Mouse (Mus musculus): ENCODE results near the gene Zbtb32. TPM values are rescaled to one million over a fixed set of nuclear protein-coding genes. Genes with fewer than 3 reads are reported as not detected.

Gene Zbtb32
- polyA plus RNA-seq, 1 experiment: 5.7 TPM

GRCm38 (mm10) chr7:30553021-30553589 is 45.6 kb downstream of the Zbtb32 start:
- no peak for TF ChIP-seq CTCF (IDR thresholded peaks at IDR 0.05; ENCODE audit: insufficient read depth, low read length)
- TF ChIP-seq POLR2A (IDR thresholded peaks at IDR 0.05; ENCODE audit: borderline replicate concordance, extremely low read depth, low read depth, low read length): peak; percentile 48; the same call in 1 of the 2 replicates
- Histone ChIP-seq H3K4me3 (replicated peaks; ENCODE audit: extremely low read depth, low read depth, low read length) (peak overlapping the region; percentile 35), H3K4me1 (ENCODE audit: control insufficient read depth, insufficient read depth, low read length) (no peaks in the 10 kb centered on the region)
- WGBS: 2% methylated on average over 23 of the region's 23 CpGs
- peak; percentile 47 for DNase-seq

- Histone ChIP-seq H3K4me1 (ENCODE audit: control insufficient read depth, insufficient read depth, low read length) (no peaks in the 10 kb centered on the region), H3K4me3 (replicated peaks; ENCODE audit: extremely low read depth, low read depth, low read length) (peak within 1 kb of the TSS; percentile 84)
- WGBS: under 1% methylated on average over 44 of the region's 44 CpGs
- TF ChIP-seq CTCF (IDR thresholded peaks at IDR 0.05; ENCODE audit: insufficient read depth, low read length) (0 out of 2 replicates have a peak, but pooled peaks have one; percentile 5), POLR2A (IDR thresholded peaks at IDR 0.05; ENCODE audit: borderline replicate concordance, extremely low read depth, low read depth, low read length) (peak; percentile 93; the same call in 1 of the 2 replicates)
- DNase-seq: peak; percentile 96
Measured at GRCm38 (mm10) chr7:30552102-30553020, 46.3 kb downstream of the Zbtb32 start, which contains the start of the genes Hspb6 and Proser3. Hspb6 (plus strand) TSS chr7:30552178. Proser3 (minus strand) TSS chr7:30552299.

- WGBS: 1% methylated on average over 10 of the region's 10 CpGs
- Histone ChIP-seq H3K4me3 (replicated peaks; ENCODE audit: extremely low read depth, low read depth, low read length) (peak overlapping the region; percentile 84), H3K4me1 (ENCODE audit: control insufficient read depth, insufficient read depth, low read length) (no peaks in the 10 kb centered on the region)
- no peak for DNase-seq
- TF ChIP-seq CTCF (IDR thresholded peaks at IDR 0.05; ENCODE audit: insufficient read depth, low read length) (0 out of 2 replicates have a peak, but pooled peaks have one; percentile 4), POLR2A (IDR thresholded peaks at IDR 0.05; ENCODE audit: borderline replicate concordance, extremely low read depth, low read depth, low read length) (no peak)
Measured at GRCm38 (mm10) chr7:30551445-30552101, 47.1 kb downstream of the Zbtb32 start.

- Histone ChIP-seq H3K4me3 (replicated peaks; ENCODE audit: extremely low read depth, low read depth, low read length) (no peak overlapping the region), H3K4me1 (ENCODE audit: control insufficient read depth, insufficient read depth, low read length) (no peaks in the 10 kb centered on the region)
- no peak for TF ChIP-seq CTCF (IDR thresholded peaks at IDR 0.05; ENCODE audit: insufficient read depth, low read length)
- no peak for TF ChIP-seq POLR2A (IDR thresholded peaks at IDR 0.05; ENCODE audit: borderline replicate concordance, extremely low read depth, low read depth, low read length)
- 92% methylated on average over 1 of the region's 1 CpGs for WGBS
- DNase-seq: no peak
Measured at GRCm38 (mm10) chr7:30550603-30551002, 48.1 kb downstream of the Zbtb32 start.

GRCm38 (mm10) chr7:30549880-30550279 is 48.8 kb downstream of the Zbtb32 start:
- WGBS: 95% methylated on average over 2 of the region's 2 CpGs
- Histone ChIP-seq H3K4me1 (ENCODE audit: control insufficient read depth, insufficient read depth, low read length) (no peaks in the 10 kb centered on the region), H3K4me3 (replicated peaks; ENCODE audit: extremely low read depth, low read depth, low read length) (no peak overlapping the region)
- TF ChIP-seq CTCF (IDR thresholded peaks at IDR 0.05; ENCODE audit: insufficient read depth, low read length) (no peak), POLR2A (IDR thresholded peaks at IDR 0.05; ENCODE audit: borderline replicate concordance, extremely low read depth, low read depth, low read length) (no peak)
- no peak for DNase-seq

- H3K4me1 ChIP-seq (ENCODE audit: control insufficient read depth, insufficient read depth, low read length): no peaks in the 10 kb centered on the region
- H3K4me3 ChIP-seq (replicated peaks; ENCODE audit: extremely low read depth, low read depth, low read length): no peak overlapping the region
- no peak for DNase-seq
- WGBS: 81% methylated on average over 2 of the region's 2 CpGs
- TF ChIP-seq CTCF (IDR thresholded peaks at IDR 0.05; ENCODE audit: insufficient read depth, low read length) (no peak), POLR2A (IDR thresholded peaks at IDR 0.05; ENCODE audit: borderline replicate concordance, extremely low read depth, low read depth, low read length) (no peak)
Measured at GRCm38 (mm10) chr7:30544327-30544726, 54.4 kb downstream of the Zbtb32 start.

GRCm38 (mm10) chr7:30540572-30540971 is 58.1 kb downstream of the Zbtb32 start:
- H3K4me1 ChIP-seq (ENCODE audit: control insufficient read depth, insufficient read depth, low read length): peaks cover under 1% of the 10 kb centered on the region; the same call in 1 of the 2 replicates
- no peak for DNase-seq
- 92% methylated on average over 7 of the region's 7 CpGs for WGBS
- TF ChIP-seq CTCF (IDR thresholded peaks at IDR 0.05; ENCODE audit: insufficient read depth, low read length) (no peak), POLR2A (IDR thresholded peaks at IDR 0.05; ENCODE audit: borderline replicate concordance, extremely low read depth, low read depth, low read length) (no peak)
- no peak overlapping the region for H3K4me3 ChIP-seq (replicated peaks; ENCODE audit: extremely low read depth, low read depth, low read length)

Other genes starting within 250 kb of the Zbtb32 start
- gene Lrfn3, start 236.1 kb downstream of the Zbtb32 start, polyA plus RNA-seq (2012; rRNA removed): 8.7 and 10.9 TPM in 2 replicates
- gene Tyrobp, start 185.1 kb downstream of the Zbtb32 start, polyA plus RNA-seq (2012; rRNA removed): 328 and 425 TPM in 2 replicates
- gene Hcst, start 179.1 kb downstream of the Zbtb32 start, polyA plus RNA-seq (2012; rRNA removed): 33.9 and 37.1 TPM in 2 replicates
- 7.2 and 8.6 TPM in 2 replicates for gene Nfkbid, start 177.2 kb downstream of the Zbtb32 start, polyA plus RNA-seq (2012; rRNA removed)
- gene Aplp1, start 153.4 kb downstream of the Zbtb32 start, polyA plus RNA-seq (2012; rRNA removed): 9.5 and 11.8 TPM in 2 replicates
- not detected in 2 replicates for gene Kirrel2, start 141.2 kb downstream of the Zbtb32 start, polyA plus RNA-seq (2012; rRNA removed)
- gene Nphs1, start 140.6 kb downstream of the Zbtb32 start, polyA plus RNA-seq (2012; rRNA removed): not detected in 2 replicates
- 0.12 TPM in 1 of 2 replicates, not detected in the other for gene Prodh2, start 105.3 kb downstream of the Zbtb32 start, polyA plus RNA-seq (2012; rRNA removed)
- gene Arhgap33, start 63.8 kb downstream of the Zbtb32 start, polyA plus RNA-seq (2012; rRNA removed): 21.4 and 24.0 TPM in 2 replicates
- gene Hspb6, start 46.7 kb downstream of the Zbtb32 start, polyA plus RNA-seq (2012; rRNA removed): 50.5 and 129 TPM in 2 replicates
- gene Proser3, start 46.6 kb downstream of the Zbtb32 start, polyA plus RNA-seq (2012; rRNA removed): 10.2 and 12.4 TPM in 2 replicates
- gene Lin37, start 39.1 kb downstream of the Zbtb32 start, polyA plus RNA-seq (2012; rRNA removed): 27.1 and 29.4 TPM in 2 replicates
- gene U2af1l4, start 35.6 kb downstream of the Zbtb32 start, polyA plus RNA-seq (2012; rRNA removed): 47.6 and 50.1 TPM in 2 replicates
- 2.2 and 3.9 TPM in 2 replicates for gene Gm49396, start 35.6 kb downstream of the Zbtb32 start, polyA plus RNA-seq (2012; rRNA removed)
- gene Psenen, start 35.3 kb downstream of the Zbtb32 start, polyA plus RNA-seq (2012; rRNA removed): 92.5 and 133 TPM in 2 replicates
- gene Igflr1, start 33.5 kb downstream of the Zbtb32 start, polyA plus RNA-seq (2012; rRNA removed): 9.6 and 12.0 TPM in 2 replicates
- gene Kmt2b, start 10.2 kb downstream of the Zbtb32 start, polyA plus RNA-seq (2012; rRNA removed): 49.9 and 58.6 TPM in 2 replicates
- gene Upk1a, start 13.9 kb upstream of the Zbtb32 start, polyA plus RNA-seq (2012; rRNA removed): 8.5 and 8.6 TPM in 2 replicates
- 183 and 273 TPM in 2 replicates for gene Cox6b1, start 27.2 kb upstream of the Zbtb32 start, polyA plus RNA-seq (2012; rRNA removed)
- not detected in 2 replicates for gene Etv2, start 36.9 kb upstream of the Zbtb32 start, polyA plus RNA-seq (2012; rRNA removed)
- 78.0 and 79.7 TPM in 2 replicates for gene Rbm42, start 51.4 kb upstream of the Zbtb32 start, polyA plus RNA-seq (2012; rRNA removed)
- 9.9 and 13.0 TPM in 2 replicates for gene Haus5, start 66.1 kb upstream of the Zbtb32 start, polyA plus RNA-seq (2012; rRNA removed)
- gene Pmis2, start 72.7 kb upstream of the Zbtb32 start, polyA plus RNA-seq (2012; rRNA removed): not detected in 2 replicates
- gene 2200002J24Rik, start 100.0 kb upstream of the Zbtb32 start, polyA plus RNA-seq (2012; rRNA removed): not detected in 2 replicates
- gene Atp4a, start 113.3 kb upstream of the Zbtb32 start, polyA plus RNA-seq (2012; rRNA removed): not detected in 2 replicates
- 122 and 154 TPM in 2 replicates for gene Tmem147, start 130.6 kb upstream of the Zbtb32 start, polyA plus RNA-seq (2012; rRNA removed)
- gene Gapdhs, start 144.8 kb upstream of the Zbtb32 start, polyA plus RNA-seq (2012; rRNA removed): 0.27 and 0.40 TPM in 2 replicates
- gene Sbsn, start 152.6 kb upstream of the Zbtb32 start, polyA plus RNA-seq (2012; rRNA removed): 3.8 and 60.4 TPM in 2 replicates
- gene Dmkn, start 164.8 kb upstream of the Zbtb32 start, polyA plus RNA-seq (2012; rRNA removed): 43.8 and 486 TPM in 2 replicates
- gene Krtdap, start 189.0 kb upstream of the Zbtb32 start, polyA plus RNA-seq (2012; rRNA removed): 307 TPM in 1 of 2 replicates, not detected in the other
- 3.0 and 5.2 TPM in 2 replicates for gene Ffar2, start 224.9 kb upstream of the Zbtb32 start, polyA plus RNA-seq (2012; rRNA removed)

All from lung, adult 2 months (tissue).